Mouse (Mus musculus): ENCODE results near the gene Smim4. TPM values are rescaled to one million over a fixed set of nuclear protein-coding genes. Genes with fewer than 3 reads are reported as not detected.
A peak's percentile ranks its signal among the peaks of the same experiment; 100 is the strongest.

Smim4 gene
- polyA plus RNA-seq, 1 experiment from 2014 or later: 75.2 TPM

- peaks cover 58% of the 10 kb centered on the region for H3K4me1 ChIP-seq
- H3K9ac ChIP-seq: peak within 1 kb of the TSS; percentile 99
- 4% methylated on average over 61 of the region's 63 CpGs for WGBS
Observed at GRCm38 (mm10) chr14:31130236-31131220, 1.8 kb upstream of the Smim4 start, which contains the start of gene Nt5dc2. Gene Nt5dc2, plus strand, starts transcription at chr14:31131053.

GRCm38 (mm10) chr14:31129326-31130235 lies 825 bp upstream of the Smim4 start:
- Histone ChIP-seq H3K4me2 (peak overlapping the region; percentile 79), H3K36me3 (0 out of 2 replicates have a peak, but pooled peaks cover under 1% of the 10 kb centered on the region), H3K4me3 (peak overlapping the region; percentile 74), H3K9me3 (no peaks in the 10 kb centered on the region), H3K4me1 (peaks cover 63% of the 10 kb centered on the region), H3K27ac (peak overlapping the region; percentile 96), H3K27me3 (no peaks in the 10 kb centered on the region), H3K9ac (no peak overlapping the region)
- WGBS: 63% methylated on average over 15 of the region's 15 CpGs
- ATAC-seq (ENCODE audit: borderline replicate concordance, extremely low read depth, low FRiP score, low TSS enrichment): no peak

More at GRCm38 (mm10) chr14:31130236-31131220, 1.8 kb upstream of the Smim4 start, which contains the start of gene Nt5dc2:
- ATAC-seq (ENCODE audit: borderline replicate concordance, extremely low read depth, low FRiP score, low TSS enrichment): peak; percentile 82
- H3K4me2 ChIP-seq: peak within 1 kb of the TSS; percentile 79
- no peaks in the 10 kb centered on the region for H3K27me3 ChIP-seq
- no peaks in the 10 kb centered on the region for H3K9me3 ChIP-seq
- H3K4me3 ChIP-seq: peak within 1 kb of the TSS; percentile 91
- H3K36me3 ChIP-seq: peaks cover 9% of the 10 kb centered on the region
- H3K27ac ChIP-seq: peak within 1 kb of the TSS; percentile 96

GRCm38 (mm10) chr14:31128101-31128825 lies 493 bp downstream of the Smim4 start:
- Histone ChIP-seq H3K27me3 (no peaks in the 10 kb centered on the region), H3K9me3 (no peaks in the 10 kb centered on the region), H3K27ac (peak overlapping the region; percentile 92), H3K4me1 (peaks cover 50% of the 10 kb centered on the region), H3K36me3 (peaks cover 4% of the 10 kb centered on the region), H3K9ac (peak overlapping the region; percentile 85), H3K4me2 (peak overlapping the region; percentile 79), H3K4me3 (peak overlapping the region; percentile 74)
- peak; percentile 17; the same call in 1 of the 2 replicates for ATAC-seq (ENCODE audit: borderline replicate concordance, extremely low read depth, low FRiP score, low TSS enrichment)
- WGBS: under 1% methylated on average over 23 of the region's 23 CpGs

GRCm38 (mm10) chr14:31126826-31127225 lies 1.9 kb downstream of the Smim4 start:
- H3K9ac ChIP-seq: no peak overlapping the region
- no peak overlapping the region for H3K4me3 ChIP-seq
- WGBS: 91% methylated on average over 8 of the region's 8 CpGs

GRCm38 (mm10) chr14:31125106-31126075 lies 3.4 kb downstream of the Smim4 start:
- peak overlapping the region; percentile 34 for H3K27ac ChIP-seq
- no peak overlapping the region for H3K4me3 ChIP-seq
- 46% methylated on average over 9 of the region's 9 CpGs for WGBS
- peaks cover 34% of the 10 kb centered on the region for H3K4me1 ChIP-seq
- H3K9me3 ChIP-seq: no peaks in the 10 kb centered on the region
- ATAC-seq (ENCODE audit: borderline replicate concordance, extremely low read depth, low FRiP score, low TSS enrichment): no peak
- no peak overlapping the region for H3K9ac ChIP-seq
- H3K4me2 ChIP-seq: peak overlapping the region; percentile 19; the same call in 1 of the 2 replicates
- H3K27me3 ChIP-seq: no peaks in the 10 kb centered on the region
- H3K36me3 ChIP-seq: peaks cover 19% of the 10 kb centered on the region

More at GRCm38 (mm10) chr14:31126826-31127225, 1.9 kb downstream of the Smim4 start:
- no peaks in the 10 kb centered on the region for H3K27me3 ChIP-seq
- H3K36me3 ChIP-seq: peaks cover 11% of the 10 kb centered on the region
- no peaks in the 10 kb centered on the region for H3K9me3 ChIP-seq
- no peak for ATAC-seq (ENCODE audit: borderline replicate concordance, extremely low read depth, low FRiP score, low TSS enrichment)
- peak overlapping the region; percentile 42; the same call in 1 of the 2 replicates for H3K4me2 ChIP-seq
- H3K4me1 ChIP-seq: peaks cover 36% of the 10 kb centered on the region
- H3K27ac ChIP-seq: no peak overlapping the region

GRCm38 (mm10) chr14:31115522-31115921 lies 13.2 kb downstream of the Smim4 start:
- H3K4me2 ChIP-seq: no peak overlapping the region
- no peaks in the 10 kb centered on the region for H3K27me3 ChIP-seq
- no peaks in the 10 kb centered on the region for H3K9me3 ChIP-seq
- H3K36me3 ChIP-seq: peaks cover 67% of the 10 kb centered on the region
- 46% methylated on average over 2 of the region's 2 CpGs for WGBS
- H3K4me3 ChIP-seq: no peak overlapping the region
- H3K27ac ChIP-seq: no peak overlapping the region
- H3K9ac ChIP-seq: no peak overlapping the region
- no peak for ATAC-seq (ENCODE audit: borderline replicate concordance, extremely low read depth, low FRiP score, low TSS enrichment)
- no peaks in the 10 kb centered on the region for H3K4me1 ChIP-seq

- Histone ChIP-seq H3K27me3 (no peaks in the 10 kb centered on the region), H3K4me3 (no peak overlapping the region)
Observed at GRCm38 (mm10) chr14:31114011-31114410, 14.7 kb downstream of the Smim4 start.

GRCm38 (mm10) chr14:31112187-31112586 lies 16.6 kb downstream of the Smim4 start:
- Histone ChIP-seq H3K4me1 (no peaks in the 10 kb centered on the region), H3K4me3 (no peak overlapping the region), H3K27ac (no peak overlapping the region), H3K9ac (no peak overlapping the region), H3K4me2 (no peak overlapping the region), H3K36me3 (peaks cover 76% of the 10 kb centered on the region), H3K9me3 (no peaks in the 10 kb centered on the region), H3K27me3 (no peaks in the 10 kb centered on the region)
- ATAC-seq (ENCODE audit: borderline replicate concordance, extremely low read depth, low FRiP score, low TSS enrichment): no peak
- WGBS: 69% methylated on average over 5 of the region's 5 CpGs

More at GRCm38 (mm10) chr14:31114011-31114410, 14.7 kb downstream of the Smim4 start:
- no peaks in the 10 kb centered on the region for H3K4me1 ChIP-seq
- ATAC-seq (ENCODE audit: borderline replicate concordance, extremely low read depth, low FRiP score, low TSS enrichment): no peak
- WGBS: 62% methylated on average over 3 of the region's 3 CpGs
- peaks cover 74% of the 10 kb centered on the region for H3K36me3 ChIP-seq
- no peak overlapping the region for H3K4me2 ChIP-seq
- no peaks in the 10 kb centered on the region for H3K9me3 ChIP-seq
- H3K9ac ChIP-seq: no peak overlapping the region
- no peak overlapping the region for H3K27ac ChIP-seq

GRCm38 (mm10) chr14:31110613-31111012 lies 18.1 kb downstream of the Smim4 start:
- Histone ChIP-seq H3K4me3 (no peak overlapping the region), H3K9me3 (no peaks in the 10 kb centered on the region), H3K36me3 (peaks cover 77% of the 10 kb centered on the region), H3K4me1 (no peaks in the 10 kb centered on the region), H3K9ac (no peak overlapping the region), H3K27me3 (no peaks in the 10 kb centered on the region), H3K27ac (no peak overlapping the region), H3K4me2 (no peak overlapping the region)
- WGBS: 74% methylated on average over 3 of the region's 3 CpGs
- ATAC-seq (ENCODE audit: borderline replicate concordance, extremely low read depth, low FRiP score, low TSS enrichment): no peak

GRCm38 (mm10) chr14:31105156-31105555 lies 23.6 kb downstream of the Smim4 start:
- ATAC-seq (ENCODE audit: borderline replicate concordance, extremely low read depth, low FRiP score, low TSS enrichment): no peak
- peaks cover 66% of the 10 kb centered on the region for H3K36me3 ChIP-seq

More at GRCm38 (mm10) chr14:31105156-31105555, 23.6 kb downstream of the Smim4 start:
- no peak overlapping the region for H3K27ac ChIP-seq
- H3K9me3 ChIP-seq: no peaks in the 10 kb centered on the region
- no peaks in the 10 kb centered on the region for H3K27me3 ChIP-seq
- WGBS: 69% methylated on average over 2 of the region's 2 CpGs
- H3K4me2 ChIP-seq: no peak overlapping the region
- no peaks in the 10 kb centered on the region for H3K4me1 ChIP-seq
- H3K4me3 ChIP-seq: no peak overlapping the region
- H3K9ac ChIP-seq: no peak overlapping the region

Data from lung, embryonic 15.5 days (tissue).